Mouse (Mus musculus) adrenal gland, postnatal 0 days (tissue): ENCODE data around the gene Ifnk. TPM values are rescaled to one million over a fixed set of nuclear protein-coding genes. Genes with fewer than 3 reads are reported as not detected.

Experiments used
- polyA plus RNA-seq: library from polyadenylated mRNA; unstranded; fragments of >200 nt; fragmentation: Nextera tagmentation; extraction: Ambion mirVana; gene quantifications from 2 replicates; pipeline ENCODE4 v1.2.1, GENCODE M21; 2015

Gene Ifnk
- polyA plus RNA-seq = 0.29 and 0.85 TPM in 2 replicates

DNA sequence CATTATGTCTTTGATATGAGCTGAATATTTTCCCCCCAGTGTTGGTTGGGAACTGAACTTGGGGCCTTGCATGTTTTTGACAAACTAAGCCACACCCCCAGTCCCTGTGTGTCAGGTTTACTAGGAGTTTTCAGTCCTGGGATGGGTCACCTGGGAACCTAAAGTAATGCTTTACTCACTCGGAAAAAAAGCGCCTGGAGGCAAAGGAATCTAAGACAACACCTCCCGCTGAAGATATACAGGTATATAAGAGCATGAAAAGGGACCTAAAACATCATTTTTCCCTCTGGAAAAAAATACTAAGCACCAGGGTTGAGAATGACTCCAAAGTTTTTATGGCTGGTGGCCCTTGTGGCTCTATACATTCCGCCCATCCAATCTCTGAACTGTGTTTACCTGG lies at the start of gene Ifnk:
Gene Ifnk (plus strand): TSS at position 301 of the 400 bp plus-strand sequence.

DNA sequence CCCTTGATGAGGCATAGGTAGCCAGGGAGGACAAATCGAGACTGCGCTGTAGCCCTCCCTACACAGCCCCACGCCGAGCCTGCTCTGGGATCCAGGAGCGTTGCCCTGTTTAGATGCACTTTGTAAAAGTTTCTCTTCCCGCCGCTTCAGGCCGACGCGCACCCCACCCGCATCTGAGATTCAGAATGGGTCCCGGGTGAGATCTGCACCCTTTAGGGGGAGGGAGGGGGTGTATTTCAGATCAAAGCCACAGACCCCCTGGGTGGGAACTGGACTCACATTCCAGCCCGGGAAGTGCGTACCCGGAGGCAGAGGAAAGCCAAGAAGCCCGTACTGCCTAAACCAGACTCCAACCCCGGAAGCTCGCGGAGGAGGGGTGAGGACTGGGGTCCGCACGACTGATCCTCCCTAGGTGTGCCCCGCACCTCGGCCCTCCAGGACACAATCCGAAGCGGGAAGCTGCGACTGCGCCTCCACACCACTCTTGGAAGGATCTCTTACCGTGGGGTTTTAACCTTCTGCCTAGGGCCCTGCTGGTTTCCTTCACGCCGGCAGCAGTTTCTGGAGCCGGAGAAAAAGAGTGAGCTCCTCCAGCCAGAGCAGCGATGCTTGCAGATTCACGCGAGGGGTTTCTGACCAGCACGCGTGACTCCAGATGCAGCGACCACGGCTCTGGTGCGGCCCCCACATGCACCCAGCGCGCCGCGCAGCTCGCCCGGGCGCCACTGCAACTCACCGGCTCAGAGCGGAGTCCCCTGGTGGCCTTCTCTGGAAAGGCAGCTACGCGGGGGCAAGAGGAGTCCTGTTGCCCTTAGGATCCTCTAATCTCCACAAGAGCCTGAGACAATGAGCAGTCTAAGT lies 5.1 kb downstream of the Ifnk start, which contains the start of gene Mob3b:
Gene Mob3b (minus strand): TSS at position 734 of the 861 bp plus-strand sequence.

Other genes starting within 250 kb of the Ifnk start
- 7.3 and 15.8 TPM in 2 replicates for gene Mob3b, start 5.4 kb downstream of the Ifnk start, polyA plus RNA-seq
- 11.6 and 12.5 TPM in 2 replicates for gene C9orf72, start 74.1 kb downstream of the Ifnk start, polyA plus RNA-seq